Mouse (Mus musculus) mouse trophoblast stem cell (cell line): Measurements from ENCODE around the gene Ankrd6.

ENCODE experiments used
- in situ Hi-C, 2 experiments: fragments of 300-500 bp; cut with MseI, MboI; formaldehyde crosslinking; loops; 2 replicates in 1 of 2; 3 replicates in 1 of 2; pipeline ENCODE4 v1.15.1; 2025

Ankrd6 gene

DNA sequence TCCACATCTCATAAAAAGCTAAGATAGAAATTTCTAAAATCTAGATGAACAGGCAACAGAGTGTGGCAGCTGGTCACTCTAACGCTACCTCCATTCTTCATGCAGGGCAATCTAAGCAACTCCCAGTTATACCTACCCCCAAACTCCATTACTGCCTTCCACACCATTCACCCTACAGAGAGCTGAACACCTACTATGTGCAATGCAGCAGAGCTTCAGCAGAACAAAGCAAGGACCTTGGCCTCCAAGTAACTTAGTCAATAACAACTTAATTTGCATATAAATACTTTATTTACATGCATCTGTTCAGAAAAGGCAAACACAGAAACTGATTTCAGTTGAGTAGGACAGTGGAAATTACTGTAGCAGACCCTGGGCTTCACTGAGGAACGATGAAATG, 44.7 kb downstream of the Ankrd6 start:
- in situ Hi-C loops = no loop called here

DNA sequence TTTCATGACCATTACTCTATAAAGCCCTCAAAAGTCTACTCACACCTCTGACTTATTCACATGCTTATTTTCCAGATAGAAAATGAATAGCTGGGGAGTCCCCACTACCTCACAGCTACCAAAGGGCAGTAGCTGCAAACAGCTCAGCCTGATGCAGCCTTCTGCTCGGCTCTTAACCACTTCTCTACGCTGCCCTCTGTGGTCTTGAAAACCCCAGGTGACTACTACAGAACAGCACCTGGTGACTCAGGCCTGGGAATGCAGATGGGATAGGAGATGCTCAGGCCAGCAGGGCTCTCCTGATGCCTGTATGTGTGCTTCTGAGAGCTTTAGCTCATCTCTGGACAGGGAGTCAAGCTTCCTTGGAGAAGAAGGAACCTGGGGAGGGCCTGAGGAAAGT, 45.3 kb downstream of the Ankrd6 start:
- in situ Hi-C loops = no loop called here

DNA sequence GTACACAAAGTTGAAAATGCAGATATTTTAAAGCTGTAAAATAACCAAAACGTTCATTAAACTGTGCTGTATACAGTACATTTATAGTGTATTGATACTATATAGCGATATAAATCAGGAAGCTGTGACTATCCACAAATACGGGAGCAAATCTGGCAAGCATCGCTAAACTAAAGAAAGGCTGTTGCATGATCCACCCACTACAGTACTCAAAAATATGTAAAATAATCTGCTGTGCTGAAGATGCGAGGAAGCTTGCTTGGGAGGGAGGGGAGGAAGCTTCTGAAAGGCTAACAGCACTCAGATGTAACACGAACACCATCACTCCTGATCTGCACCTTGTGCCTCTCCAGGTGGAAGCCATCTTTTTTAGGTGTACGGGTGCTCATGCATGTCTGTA, 46.8 kb downstream of the Ankrd6 start:
- in situ Hi-C loops = no loop called here

DNA sequence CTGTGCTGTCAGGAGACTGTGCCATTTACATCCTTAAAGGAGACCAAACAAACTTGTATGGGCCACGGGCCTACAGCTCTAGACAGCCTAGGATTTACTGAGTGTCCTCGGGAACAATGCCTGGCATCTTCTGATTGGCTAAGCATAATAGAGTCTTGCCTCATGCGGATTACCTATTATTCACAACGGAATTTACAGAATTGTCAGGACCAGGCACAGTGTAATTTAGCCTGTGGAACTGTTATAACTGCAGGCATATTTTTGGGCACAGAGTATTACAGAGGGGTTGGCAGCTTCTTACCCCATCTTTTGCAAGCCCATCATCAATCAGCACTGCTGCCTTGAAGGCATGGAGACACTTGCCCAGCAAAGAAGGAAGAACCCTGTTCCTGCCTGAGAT, 51.6 kb downstream of the Ankrd6 start:
- in situ Hi-C loops = no loop called here

DNA sequence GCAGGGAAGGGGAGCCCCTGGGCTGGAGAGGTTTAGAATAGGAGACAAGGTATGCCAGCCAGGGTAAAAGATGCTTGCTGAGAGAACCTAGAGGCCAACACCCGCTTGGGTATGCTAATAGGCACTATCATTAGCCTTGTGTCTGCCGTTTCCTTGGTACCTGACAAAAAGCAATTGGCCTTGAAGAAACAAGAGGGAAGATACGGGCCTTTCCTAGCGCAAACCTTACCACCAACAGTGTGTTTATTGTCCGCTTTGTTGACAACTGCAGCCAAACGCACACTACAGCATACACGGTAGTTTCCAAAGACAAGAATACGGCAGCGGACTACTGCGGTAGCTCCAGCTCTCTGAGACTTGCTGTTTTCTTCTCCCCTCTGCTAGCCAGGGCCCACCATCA, 59.3 kb downstream of the Ankrd6 start:
- in situ Hi-C loops = no loop called here

DNA sequence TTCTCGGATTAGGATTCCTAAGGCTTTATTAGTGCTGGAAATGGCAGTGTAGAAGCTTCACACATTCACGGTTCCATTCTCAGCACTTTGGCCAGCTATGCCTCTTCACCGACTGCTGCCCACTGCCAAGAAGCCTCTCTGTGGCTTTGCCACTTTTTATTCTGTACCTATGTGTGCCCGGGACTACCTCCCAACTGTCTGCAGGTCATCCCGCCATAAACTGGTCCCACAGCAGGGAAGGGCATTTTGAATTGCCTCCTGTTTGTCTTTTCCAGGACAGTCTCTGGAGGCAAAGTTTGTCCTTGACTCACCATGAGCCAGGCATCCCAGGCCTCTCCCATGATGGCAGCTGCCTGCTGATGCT, 59.9 kb downstream of the Ankrd6 start:
- in situ Hi-C loops = no loop called here

DNA sequence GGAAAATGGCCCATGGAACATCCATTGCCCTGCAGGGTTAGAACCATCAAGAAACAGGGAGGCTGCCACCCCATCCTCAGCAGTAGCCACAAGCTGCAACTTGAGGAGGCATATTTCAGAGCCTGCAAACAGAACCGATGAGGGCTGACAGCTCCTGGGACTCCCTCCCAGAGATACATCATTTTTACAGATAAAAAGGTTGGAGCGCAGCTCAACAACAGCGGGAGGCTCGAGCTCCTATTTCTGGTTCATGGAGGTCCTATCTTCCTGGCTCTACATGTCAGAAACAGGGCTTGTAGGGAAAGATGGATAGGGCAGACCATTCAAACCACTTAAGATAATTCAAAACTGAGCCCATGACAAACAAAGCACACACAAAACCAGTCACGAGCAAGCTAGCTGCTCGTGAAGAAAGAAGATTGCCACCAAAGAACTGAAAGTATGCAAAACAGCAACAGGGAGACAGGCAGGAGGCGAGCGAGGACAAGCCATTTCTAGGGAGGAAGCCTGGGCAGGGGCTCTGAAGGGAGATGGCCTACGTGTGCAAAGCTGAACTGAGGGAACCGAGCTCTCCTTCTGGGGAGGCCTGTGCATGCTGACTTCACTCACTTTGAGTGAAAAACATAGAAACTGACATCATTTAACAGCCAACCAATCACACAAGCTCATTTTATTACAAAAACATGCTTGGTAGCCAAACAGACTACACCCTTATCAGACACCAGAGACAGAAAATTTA, 60.5 kb downstream of the Ankrd6 start:
- in situ Hi-C loops = no loop called here

DNA sequence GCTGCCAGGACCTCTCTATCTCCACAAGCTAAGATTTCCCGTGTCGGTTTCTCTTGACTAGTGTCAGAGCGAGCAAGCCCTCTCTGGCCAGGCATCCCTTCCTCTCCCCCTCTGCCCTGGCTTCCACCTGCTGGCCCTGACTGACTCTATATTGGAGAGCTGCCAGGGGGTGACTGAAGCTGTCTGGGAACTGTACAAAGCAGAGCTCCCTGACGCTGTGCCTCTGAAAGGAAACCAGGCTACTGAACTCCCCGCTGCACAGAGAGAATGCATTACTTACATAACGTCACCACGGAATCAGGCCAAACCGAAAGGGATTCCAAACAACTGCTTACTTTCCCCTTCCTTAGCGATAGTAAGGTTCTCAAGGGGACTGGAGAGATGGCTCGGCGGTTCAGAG, 61.4 kb downstream of the Ankrd6 start:
- in situ Hi-C loops = no loop called here

DNA sequence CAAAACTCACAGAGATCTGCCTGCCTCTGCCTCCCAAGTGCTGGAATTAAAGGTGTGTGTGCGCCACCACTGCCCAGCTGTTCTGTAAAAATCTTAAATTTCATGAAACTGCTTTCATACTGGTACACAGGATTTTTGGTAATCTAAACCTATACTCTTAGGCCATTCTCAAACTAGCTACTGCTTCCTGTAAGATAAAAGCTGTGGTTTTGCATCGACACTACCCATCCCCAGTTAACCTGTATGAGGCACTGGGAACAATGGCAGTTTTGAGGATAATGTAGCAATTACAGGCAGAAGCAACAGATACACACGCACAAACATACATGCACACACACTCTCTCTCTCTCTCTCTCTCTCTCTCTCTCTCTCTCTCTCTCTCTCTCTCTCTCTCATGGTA, 64.2 kb downstream of the Ankrd6 start:
- in situ Hi-C loops = no loop called here

DNA sequence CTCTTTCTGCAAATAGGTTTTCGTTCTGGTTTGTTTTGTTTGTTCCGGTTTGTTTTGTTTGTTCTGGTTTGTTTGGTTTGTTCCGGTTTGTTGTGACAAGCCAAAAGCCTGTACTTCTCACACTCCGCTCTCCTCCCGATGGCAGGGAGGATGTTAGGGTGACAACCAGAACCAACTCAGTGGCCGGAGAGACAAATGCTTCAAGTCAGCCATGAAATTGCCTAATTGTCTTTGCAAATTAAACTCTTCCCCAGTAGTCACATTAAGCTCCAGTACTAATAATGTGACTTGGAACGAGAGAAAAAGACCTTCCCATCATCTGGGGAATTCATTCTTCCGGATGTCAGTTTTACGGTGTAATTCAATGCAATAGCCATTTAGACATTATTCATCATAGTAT, 66.0 kb downstream of the Ankrd6 start:
- in situ Hi-C loops = no loop called here

DNA sequence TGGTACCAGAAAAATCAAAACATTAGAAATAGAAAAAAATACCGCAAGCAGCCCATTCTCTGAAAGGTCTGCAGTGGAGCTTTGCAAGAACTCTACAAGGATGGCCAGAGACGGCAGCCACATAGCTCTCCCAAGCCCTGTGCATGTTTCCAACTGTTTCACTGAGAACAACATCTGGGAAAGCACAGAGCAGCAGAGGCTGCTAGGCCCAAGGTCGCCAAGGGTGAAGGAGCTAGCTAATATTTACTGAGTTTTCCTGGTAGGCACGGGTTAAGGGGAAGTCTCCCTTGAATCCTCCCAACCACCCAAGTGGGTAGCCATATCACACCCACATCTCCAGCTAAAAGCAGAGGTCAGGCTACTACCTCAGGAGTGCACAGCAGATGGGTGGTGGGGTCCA, 69.6 kb downstream of the Ankrd6 start:
- in situ Hi-C loops = no loop called here

DNA sequence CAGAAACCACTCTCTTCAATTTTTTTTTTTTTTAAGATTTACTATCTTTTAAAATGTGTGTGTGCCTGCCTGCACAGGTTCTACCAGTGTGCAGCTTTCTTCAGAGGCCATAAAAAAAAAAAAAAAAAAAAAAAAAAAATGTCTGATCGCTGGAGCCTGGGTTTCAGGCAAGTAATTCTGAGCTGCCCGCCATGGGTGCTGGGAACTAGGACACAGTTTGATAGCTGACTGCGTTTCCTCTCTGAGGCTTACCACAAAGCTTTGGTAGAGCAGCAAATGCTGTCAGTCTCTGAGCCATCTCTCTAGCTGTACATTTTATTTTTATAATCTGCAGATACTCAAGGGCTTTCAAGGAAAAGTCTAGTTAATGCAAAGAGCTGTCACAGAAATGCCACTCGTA, 76.0 kb downstream of the Ankrd6 start:
- in situ Hi-C loops = no loop called here

DNA sequence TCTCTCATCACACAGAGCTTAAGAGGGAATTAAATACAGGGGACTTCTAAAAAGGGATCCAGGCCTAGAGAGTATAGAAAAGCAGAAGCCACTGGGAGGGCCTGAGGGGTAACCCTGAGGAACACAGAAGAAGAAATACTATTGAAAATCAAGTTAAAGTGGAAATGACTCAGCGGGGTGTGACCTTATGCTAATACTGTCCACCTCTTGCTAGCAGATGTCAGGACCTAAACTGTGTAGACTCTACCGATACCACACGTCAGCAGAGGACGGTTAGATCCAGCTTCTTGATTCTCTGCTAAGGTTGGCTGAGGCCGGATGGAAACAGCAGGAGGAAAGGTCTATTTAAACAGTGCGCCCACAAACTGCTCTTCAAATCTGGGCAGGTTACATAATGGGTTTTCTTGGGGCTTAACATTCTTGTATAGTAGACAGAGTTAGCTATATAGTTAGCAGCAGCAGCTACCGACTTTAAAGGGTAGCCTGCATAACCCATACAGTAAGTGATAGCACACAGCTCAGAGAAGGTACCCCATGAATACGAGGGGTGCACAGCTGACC, 78.4 kb downstream of the Ankrd6 start:
- in situ Hi-C loops = no loop called here

DNA sequence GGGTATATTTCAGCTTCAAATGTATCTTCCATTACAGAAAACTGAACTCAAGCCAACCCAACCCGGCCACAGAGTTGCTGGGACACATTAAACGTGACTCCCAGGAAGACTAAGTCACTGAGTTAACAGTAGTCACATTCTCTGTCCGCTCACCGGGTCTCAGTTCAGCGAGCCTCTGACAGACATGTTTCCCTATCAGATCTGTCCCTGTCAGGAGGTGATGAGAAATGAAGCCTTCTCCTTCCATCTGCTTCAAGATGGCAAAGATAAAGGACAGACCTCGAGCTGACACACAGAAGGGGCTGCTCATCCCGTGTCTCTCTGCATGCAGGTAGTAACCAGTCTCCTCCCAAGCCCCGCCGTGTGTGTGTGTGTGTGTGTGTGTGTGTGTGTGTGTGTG, 81.3 kb downstream of the Ankrd6 start:
- in situ Hi-C loops = no loop called here

DNA sequence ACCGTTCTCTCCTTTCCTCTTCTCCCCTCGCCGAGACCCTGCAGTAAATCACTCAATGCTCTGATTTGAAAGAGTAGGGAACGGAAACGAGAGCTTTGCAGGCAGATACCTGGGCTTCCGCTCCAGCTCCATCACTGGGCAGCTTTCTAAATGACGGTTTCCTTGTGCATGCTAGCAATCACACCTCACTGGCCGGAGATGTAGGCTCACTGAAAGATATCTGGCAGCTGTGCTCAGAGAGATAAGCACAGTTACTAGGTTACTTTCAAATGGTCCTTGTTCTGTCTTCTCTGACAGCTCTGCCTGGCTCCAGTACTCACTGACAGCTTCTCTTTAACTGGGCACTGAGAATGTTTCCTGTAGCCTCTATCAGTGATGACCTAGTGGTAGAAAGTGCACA, 81.8 kb downstream of the Ankrd6 start:
- in situ Hi-C loops = no loop called here

DNA sequence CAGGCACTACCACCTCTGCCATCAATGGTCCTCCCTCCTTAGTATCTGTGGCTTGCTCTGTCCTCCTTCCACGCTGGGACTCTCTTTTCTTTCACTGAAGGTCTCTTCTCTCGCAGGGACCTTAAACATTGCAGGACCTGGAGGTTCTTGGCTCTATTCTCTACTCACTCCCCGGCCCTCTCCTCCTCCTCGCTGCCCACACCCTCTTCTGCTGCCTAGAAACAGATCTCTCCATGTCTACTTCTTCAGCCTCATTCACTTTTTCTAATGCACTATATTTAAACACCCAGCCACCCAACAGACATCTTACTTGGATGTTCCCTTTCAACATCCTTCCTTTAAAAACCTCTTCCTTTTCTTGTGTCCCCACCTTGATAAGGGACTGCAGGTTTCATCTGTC, 82.2 kb downstream of the Ankrd6 start:
- in situ Hi-C loops = no loop called here

DNA sequence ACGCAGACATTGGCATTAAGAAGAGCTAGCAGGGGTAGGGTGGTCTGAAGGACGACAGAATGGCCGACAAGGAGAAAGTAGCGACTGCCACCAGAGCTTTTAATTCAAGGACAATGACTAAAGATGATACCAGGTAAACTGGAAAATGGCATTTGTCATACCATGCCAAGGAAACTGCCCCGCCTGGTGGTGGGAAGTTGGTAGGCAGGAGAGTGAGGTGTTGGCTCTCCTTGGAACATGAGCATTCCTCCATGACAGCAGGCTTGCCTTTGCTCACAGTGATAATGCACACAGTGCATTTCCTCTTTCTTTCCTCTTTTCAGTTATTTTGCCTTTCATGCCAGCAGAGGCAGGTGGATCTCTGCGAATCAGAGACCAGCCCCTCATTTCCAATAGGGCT, 83.2 kb downstream of the Ankrd6 start:
- in situ Hi-C loops = no loop called here

DNA sequence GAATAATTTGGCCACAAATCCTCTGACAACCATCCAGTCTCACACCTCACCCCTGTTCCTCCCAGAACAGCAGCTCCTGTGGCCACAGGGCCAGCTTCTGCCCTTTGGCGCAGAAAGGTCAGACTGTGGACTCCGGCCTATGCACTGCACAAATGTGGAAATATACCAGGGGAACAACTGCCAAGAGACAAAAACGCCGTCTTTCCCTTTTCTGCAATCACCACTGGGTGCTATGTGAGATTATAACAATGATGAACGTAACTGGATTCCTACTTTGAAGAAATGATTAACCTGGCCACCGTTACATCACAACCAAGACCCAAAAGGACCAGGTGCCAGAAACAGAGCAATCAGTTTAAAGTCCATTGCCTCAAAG, 85.8 kb downstream of the Ankrd6 start:
- in situ Hi-C loops = no loop called here

DNA sequence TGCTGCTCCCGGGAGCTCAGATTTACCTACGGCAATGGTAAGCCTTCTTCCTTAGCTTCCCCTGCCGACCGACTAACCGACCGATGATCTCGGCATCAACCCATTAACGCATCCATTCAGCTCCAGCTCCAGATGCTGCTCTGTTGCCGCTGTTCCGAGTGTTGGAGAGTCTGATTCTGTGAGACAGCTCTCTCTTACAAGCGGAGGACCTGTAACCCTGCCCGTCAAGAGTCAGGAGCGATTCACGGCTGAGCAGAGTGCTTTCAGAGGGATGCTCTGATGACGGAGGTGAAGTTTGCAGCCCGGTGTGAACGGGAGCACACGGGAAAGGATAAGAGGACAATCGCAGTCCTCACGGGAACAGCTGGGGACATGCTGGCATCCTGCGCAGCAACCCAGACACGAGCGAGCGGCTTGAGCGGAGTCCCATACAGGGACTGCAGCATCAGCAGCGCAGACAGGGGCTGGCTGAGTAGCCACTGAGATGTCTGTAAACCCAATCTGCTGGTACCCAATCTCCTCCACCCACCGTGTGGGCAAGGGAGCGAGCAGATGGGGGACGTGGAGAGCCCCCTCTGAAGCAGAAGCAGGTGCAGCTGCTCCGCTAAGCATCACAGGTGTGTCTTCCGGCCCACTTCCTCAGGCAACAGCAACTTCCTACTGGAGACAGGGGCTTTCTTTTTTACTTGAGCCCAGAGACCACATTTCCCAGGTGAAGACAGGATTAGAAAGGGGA, 86.3 kb downstream of the Ankrd6 start:
- in situ Hi-C loops = no loop called here

DNA sequence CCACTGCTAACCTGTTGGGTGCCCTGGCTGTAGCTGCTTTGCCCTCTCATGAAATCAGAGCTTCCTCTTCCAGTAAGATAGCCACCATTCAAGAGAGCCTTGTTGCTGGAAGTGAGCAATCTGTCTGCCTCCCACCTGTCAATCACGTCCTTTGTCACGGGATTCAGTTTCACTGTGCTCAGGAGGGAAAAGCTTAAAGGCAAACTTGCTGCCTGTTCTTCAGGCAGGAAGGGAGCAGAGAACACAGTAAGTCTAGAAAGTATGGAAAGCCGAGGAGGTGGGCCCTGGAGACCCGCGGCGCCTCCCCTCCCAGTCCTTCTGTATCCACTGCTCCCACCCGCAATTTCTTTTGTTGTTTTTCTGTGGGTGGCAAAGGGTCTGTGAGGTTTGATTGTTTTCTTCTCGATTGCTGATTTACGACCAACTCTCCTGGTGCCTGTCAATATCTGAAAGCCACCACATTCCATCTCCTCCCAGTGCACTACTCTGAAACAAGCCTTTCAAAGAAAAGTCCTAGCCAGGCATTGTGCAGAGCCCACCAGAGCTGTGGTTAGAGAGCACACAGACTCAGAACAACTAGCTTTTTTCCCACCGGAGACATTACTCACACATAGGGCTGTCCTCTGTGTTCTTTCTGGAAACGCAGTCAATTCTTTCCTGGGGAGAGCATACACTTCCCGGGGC, 87.1 kb downstream of the Ankrd6 start:
- in situ Hi-C loops = no loop called here

DNA sequence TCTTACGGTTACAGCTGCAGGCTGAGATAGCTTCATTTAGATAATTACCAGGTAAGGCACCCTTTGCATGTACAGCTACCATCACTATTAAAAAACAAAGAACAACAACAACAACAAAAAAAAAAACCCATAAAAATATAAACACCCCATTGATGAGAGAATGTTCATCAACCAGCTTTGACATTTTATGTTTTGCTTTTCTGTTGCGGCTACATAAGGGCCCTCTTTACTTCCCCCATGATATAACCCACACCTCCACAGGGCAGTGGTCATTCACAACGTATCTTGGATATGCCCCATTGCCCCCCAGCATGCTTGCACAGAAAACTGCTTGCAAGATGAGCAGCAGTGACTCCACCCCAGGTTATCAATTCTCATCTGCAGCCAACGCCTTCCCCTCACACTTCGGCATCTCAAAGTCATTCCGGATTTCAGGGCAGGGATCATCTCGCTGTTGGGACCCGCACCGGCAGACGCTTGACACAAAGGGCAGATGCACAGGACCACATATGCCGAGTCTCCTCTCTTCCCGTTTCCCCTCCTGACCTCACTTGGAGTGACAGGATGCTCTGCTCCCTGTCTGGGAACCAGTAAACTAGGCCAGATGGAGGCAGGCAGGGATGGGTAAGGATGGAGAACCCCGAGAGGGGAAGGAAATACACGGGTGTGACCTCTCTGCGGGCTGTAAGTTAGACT, 87.7 kb downstream of the Ankrd6 start:
- in situ Hi-C loops = no loop called here
